21 mouse cellular contexts compared by ENCODE assay signal in the genomic region with DNA sequence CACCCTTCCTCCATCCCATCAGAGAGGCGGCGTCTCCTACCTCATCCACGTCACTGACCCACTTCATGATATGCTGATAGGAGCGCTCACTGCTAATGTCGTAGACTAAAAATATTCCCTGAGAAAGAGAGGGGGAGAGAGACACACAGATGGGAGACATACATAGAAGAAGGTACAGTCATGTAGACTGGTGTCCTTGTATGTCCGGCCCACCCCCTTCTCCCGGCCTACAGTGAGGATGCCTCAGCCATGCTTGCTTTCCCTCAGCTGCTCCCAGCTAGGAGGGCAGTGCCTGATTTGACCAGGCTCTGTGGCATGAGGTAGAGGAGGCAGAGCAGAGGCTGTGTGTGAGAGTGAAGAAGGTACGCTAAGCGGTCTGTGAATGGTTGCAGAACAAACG. TPM values are rescaled to one million over a fixed set of nuclear protein-coding genes. Genes with fewer than 3 reads are reported as not detected.
DNase-seq lines count a peak whose midpoint lies in the region; TF ChIP-seq lines count a peak whose summit lies in the region.
"Had no signal": no experiment of that assay in that cellular context is flagged by ENCODE, and none has a peak within 500 bp of the region (broad histone marks: within the 10 kb centered on the region; RNA-seq: fewer than 3 reads in every experiment).

No protein-coding gene starts in this region.

- intact Hi-C loops in left cerebral cortex, adult 2 months (cut with DNase I): loop anchor here (5.0 kb wide), 1 partner anchor 156 kb away; no protein-coding TSS in a partner anchor
- intact Hi-C loops in left cerebral cortex, postnatal 4 days (cut with DNase I): no loop called here

- DNase-seq in frontal cortex, adult 2 months (ENCODE audit: extremely low spot score in 1 of 2, low spot score in 1 of 2): peak; percentile 50 to 52
- no peak for DNase-seq in frontal cortex, postnatal 25 days (ENCODE audit: low spot score in 2 of 2)
- DNase-seq in left cerebral cortex, adult 2 months (ENCODE audit: extremely low spot score in 1 of 2, low spot score in 2 of 2): no peak
- no peak for DNase-seq in left cerebral cortex, postnatal 4 days
- peak; percentile 71 for DNase-seq in brain, adult 2 months (ENCODE audit: low read depth, low spot score)
- DNase-seq in telencephalon, adult 2 months (ENCODE audit: low read depth, low spot score): peak; percentile 68
- DNase-seq: adrenal gland, adult 8-10 months; adrenal gland, postnatal 36 days; cerebellum, adult 11 months; embryo, embryonic 11 days; gastrocnemius, adult 2 months; gastrocnemius, postnatal 25 days had no signal

- peak overlapping the region; percentile 69 for H3K27ac ChIP-seq in left cerebral cortex, adult 2 months
- H3K27ac ChIP-seq: embryonic facial prominence, embryonic 15.5 days; forebrain, embryonic 10.5 days; gastrocnemius, adult 2 months; hindbrain, embryonic 12.5 days had no signal

- TF ChIP-seq CTCF in left cerebral cortex, adult 2 months (IDR thresholded peaks at IDR 0.05): no peak

- H3K4me3 ChIP-seq in left cerebral cortex, adult 2 months: no peak overlapping the region
- H3K4me3 ChIP-seq: embryonic facial prominence, embryonic 15.5 days; erythroblast, embryonic 14.5 days; forebrain, embryonic 10.5 days; gastrocnemius, adult 2 months; hindbrain, embryonic 12.5 days had no signal

RNA-seq across cellular contexts. Expression of gene Gpx2, which starts 7.7 kb away (rescaled TPM):
- polyA plus RNA-seq in frontal cortex, adult 2 months (2012; rRNA removed): 0.12 and 0.27 TPM in 2 replicates
- under 1 TPM; 0.34 to 0.47 TPM for total RNA-seq in left cerebral cortex, adult 2 months (2021)
- not detected for total RNA-seq in left cerebral cortex, postnatal 4 days (2021)
- total RNA-seq: adrenal gland, postnatal 36 days; common myeloid progenitor, adult 5-6 weeks; gastrocnemius, adult 2 months; gastrocnemius, postnatal 25 days; granulocyte monocyte progenitor cell, adult 5-6 weeks; heart, postnatal 36 days had no signal
- polyA plus RNA-seq: erythroblast, embryonic 14.5 days; forebrain, embryonic 14.5 days; inflammation-experienced regulatory T-cells, adult 6 months had no signal

RNA-seq across cellular contexts. Expression of gene Rab15, which starts 19.7 kb away (rescaled TPM):
- 153 and 156 TPM in 2 replicates for polyA plus RNA-seq in frontal cortex, adult 2 months (2012; rRNA removed)
- 100 to 1,000 TPM; 271 to 278 TPM for total RNA-seq in left cerebral cortex, adult 2 months (2021)
- total RNA-seq in left cerebral cortex, postnatal 4 days (2021): 100 to 1,000 TPM; 102 to 111 TPM
- total RNA-seq: common myeloid progenitor, adult 5-6 weeks; granulocyte monocyte progenitor cell, adult 5-6 weeks had no signal
- polyA plus RNA-seq: erythroblast, embryonic 14.5 days; inflammation-experienced regulatory T-cells, adult 6 months had no signal

RNA-seq across cellular contexts. Expression of gene Fntb, which starts 37.6 kb away (rescaled TPM):
- 28.4 and 28.9 TPM in 2 replicates for polyA plus RNA-seq in frontal cortex, adult 2 months (2012; rRNA removed)
- 10 to 100 TPM; 27.9 to 28.4 TPM for total RNA-seq in left cerebral cortex, adult 2 months (2021)
- total RNA-seq in left cerebral cortex, postnatal 4 days (2021): 10 to 100 TPM; 30.6 to 33.0 TPM

RNA-seq across cellular contexts. Expression of gene Churc1, which starts 37.7 kb away (rescaled TPM):
- 93.2 and 103 TPM in 2 replicates for polyA plus RNA-seq in frontal cortex, adult 2 months (2012; rRNA removed)
- total RNA-seq in left cerebral cortex, adult 2 months (2021): 10 to 100 TPM; 35.3 to 35.4 TPM
- total RNA-seq in left cerebral cortex, postnatal 4 days (2021): 10 to 100 TPM; 35.2 to 42.6 TPM

Comparison
In these comparisons a context has a peak if more than half of its experiments do, and no peak if none do; other contexts are left out.
1. DNase-seq: peak in frontal cortex, adult 2 months (2 of 2), brain, adult 2 months (single experiment) and telencephalon, adult 2 months (single experiment); none in frontal cortex, postnatal 25 days (0 of 2), left cerebral cortex, adult 2 months (0 of 2) and left cerebral cortex, postnatal 4 days (single experiment).